Mouse (Mus musculus): ENCODE measurements at regions not wholly inside any gene's neighbourhood (a gene's known extent, or its start where the extent isn't known, plus 50 kb on each side); places are given as distances from the start of the nearest gene placed in this dataset.
A peak's percentile ranks its signal among the peaks of the same experiment; 100 is the strongest.
"Not testable (repeated sequence)": the region's sequence is repeated elsewhere in the genome, so short reads cannot be mapped to it uniquely, and the experiment has no call there.

DNA sequence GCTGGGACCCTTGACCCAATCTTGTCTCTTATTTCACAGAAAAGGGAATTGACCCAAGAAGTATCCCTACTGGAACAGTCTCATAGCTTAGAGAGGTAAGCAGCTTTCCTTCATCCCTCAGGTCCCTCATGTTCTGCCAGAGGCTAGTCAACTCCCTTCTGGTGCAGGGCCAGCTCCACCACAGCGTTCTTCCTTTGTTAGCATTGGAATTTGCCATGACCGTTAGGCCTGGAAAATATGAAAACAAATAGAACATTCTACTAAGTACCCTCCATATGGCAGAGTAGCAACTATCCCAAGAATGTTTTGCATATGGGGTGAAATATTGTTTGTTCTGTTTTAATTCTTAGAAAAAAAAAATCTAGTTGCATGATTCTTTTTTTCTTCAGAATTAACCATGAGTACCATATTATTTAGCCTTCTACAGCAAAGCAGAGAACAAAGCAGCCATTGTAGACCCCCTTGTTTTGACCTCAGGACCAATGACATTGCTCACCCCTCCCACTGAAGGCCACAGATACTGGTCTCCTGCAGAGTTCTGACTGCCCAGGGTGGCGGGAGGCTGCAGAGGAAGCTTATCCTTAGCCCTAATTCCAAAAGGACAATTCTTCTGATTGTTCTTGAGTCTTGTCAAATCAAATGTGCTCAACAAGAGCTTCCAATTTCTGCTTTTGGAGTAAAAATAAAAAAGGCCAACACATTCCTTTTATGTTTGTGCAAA lies 78.1 kb upstream of the Ehbp1 start:
- no peaks in the 10 kb centered on the region for H3K4me1 ChIP-seq (replicated peaks)
- no peaks in the 10 kb centered on the region for H3K27me3 ChIP-seq
- no peaks in the 10 kb centered on the region for H3K9me3 ChIP-seq
- H3K4me3 ChIP-seq (replicated peaks): no peak overlapping the region
- ATAC-seq (ENCODE audit: insufficient number of reproducible peaks, insufficient read depth, low FRiP score, low TSS enrichment, low read depth): no peak
- no peak overlapping the region for H3K9ac ChIP-seq (replicated peaks)
- no peak overlapping the region for H3K4me2 ChIP-seq
- 72% methylated on average over 3 of the region's 3 CpGs for WGBS
- no peaks in the 10 kb centered on the region for H3K36me3 ChIP-seq
- no peak overlapping the region for H3K27ac ChIP-seq

DNA sequence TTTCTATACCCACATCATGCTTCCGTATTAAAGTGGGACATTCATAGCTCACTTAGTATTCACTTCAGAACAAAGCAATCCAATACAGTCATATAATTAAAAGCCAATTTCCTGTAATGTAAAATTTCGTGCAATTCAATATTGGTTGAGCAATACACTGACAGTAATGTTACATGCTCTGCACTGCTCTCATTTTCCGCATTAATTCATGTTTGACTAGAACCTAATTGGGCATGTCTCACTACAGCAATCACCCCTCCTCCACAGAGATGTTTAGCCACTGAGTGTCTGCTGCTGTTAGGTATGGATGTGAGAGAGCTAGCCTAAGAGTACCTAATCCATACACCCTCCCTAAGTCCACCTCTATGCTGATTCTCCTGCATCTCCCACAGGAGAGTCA lies 79.7 kb upstream of the Ehbp1 start:
- no peak for ATAC-seq (ENCODE audit: insufficient number of reproducible peaks, insufficient read depth, low FRiP score, low TSS enrichment, low read depth)
- no peak overlapping the region for H3K4me2 ChIP-seq
- H3K4me1 ChIP-seq (replicated peaks): no peaks in the 10 kb centered on the region
- WGBS: 84% methylated on average over 3 of the region's 3 CpGs
- no peak overlapping the region for H3K9ac ChIP-seq (replicated peaks)
- no peaks in the 10 kb centered on the region for H3K36me3 ChIP-seq
- no peaks in the 10 kb centered on the region for H3K9me3 ChIP-seq
- H3K27me3 ChIP-seq: no peaks in the 10 kb centered on the region
- H3K27ac ChIP-seq: no peak overlapping the region
- H3K4me3 ChIP-seq (replicated peaks): no peak overlapping the region

DNA sequence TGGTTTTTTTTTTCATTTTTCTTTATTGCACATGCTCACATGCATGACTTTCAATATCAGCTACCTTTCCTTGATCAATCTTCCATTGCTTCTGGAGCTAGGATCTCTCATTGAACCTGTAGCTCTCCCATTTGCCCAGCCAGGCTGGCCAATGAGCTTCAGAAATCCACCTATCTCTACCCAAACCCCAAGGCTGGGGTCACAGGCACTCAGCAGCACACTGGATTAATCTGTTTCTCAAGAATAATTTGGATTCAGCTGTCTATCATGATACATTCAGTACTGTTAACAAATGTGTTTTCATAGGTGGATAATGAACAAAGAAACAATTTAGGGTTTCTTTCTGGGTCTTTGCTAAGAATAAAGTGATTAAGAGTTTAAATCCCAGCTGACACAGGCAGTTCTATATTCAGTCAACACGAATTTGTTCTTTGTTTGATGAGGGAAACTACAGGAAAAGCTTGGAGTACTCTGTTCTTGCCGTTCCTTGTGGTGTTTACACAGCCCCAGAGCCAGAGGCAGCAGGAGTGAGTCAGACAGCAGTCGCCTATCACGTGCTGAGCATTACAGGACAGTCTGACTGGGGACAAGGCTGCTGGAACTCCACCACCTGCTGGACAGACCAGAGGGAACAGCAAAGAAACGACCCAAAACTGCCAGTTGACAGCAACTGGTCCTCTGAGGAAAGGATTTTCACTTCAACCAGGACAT lies 74.6 kb upstream of the Tmem17 start:
- Histone ChIP-seq H3K36me3 (no peaks in the 10 kb centered on the region), H3K9ac (replicated peaks) (no peak overlapping the region), H3K4me3 (replicated peaks) (no peak overlapping the region), H3K9me3 (no peaks in the 10 kb centered on the region), H3K4me1 (replicated peaks) (0 out of 2 replicates have a peak, but pooled peaks cover 3% of the 10 kb centered on the region), H3K4me2 (no peak overlapping the region), H3K27me3 (no peaks in the 10 kb centered on the region), H3K27ac (no peak overlapping the region)
- peak; percentile 86 for ATAC-seq (ENCODE audit: insufficient number of reproducible peaks, insufficient read depth, low FRiP score, low TSS enrichment, low read depth)
- WGBS: 14% methylated on average over 5 of the region's 5 CpGs

DNA sequence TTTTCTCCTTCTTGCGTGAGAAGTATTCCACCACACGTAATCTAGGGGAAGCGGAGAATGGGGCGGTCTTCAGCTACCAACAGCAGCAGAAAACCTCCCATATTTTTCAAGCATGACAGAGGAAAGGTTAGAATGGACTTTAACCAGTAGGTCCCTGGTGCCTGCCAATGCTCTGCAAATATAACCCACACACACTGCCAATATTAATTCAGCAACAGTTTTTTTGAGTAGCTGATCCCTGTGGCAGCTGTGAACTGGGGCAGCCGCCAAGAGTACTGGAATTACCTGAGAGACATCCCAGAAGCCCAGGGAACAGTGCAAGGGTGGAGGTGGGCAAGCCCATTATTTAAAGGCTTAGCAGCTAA lies 74.1 kb upstream of the Tmem17 start:
- no peak overlapping the region for H3K9ac ChIP-seq (replicated peaks)
- no peak overlapping the region for H3K27ac ChIP-seq
- H3K36me3 ChIP-seq: no peaks in the 10 kb centered on the region
- no peak overlapping the region for H3K4me2 ChIP-seq
- H3K27me3 ChIP-seq: no peaks in the 10 kb centered on the region
- H3K9me3 ChIP-seq: no peaks in the 10 kb centered on the region
- H3K4me1 ChIP-seq (replicated peaks): 0 out of 2 replicates have a peak, but pooled peaks cover 3% of the 10 kb centered on the region
- no peak overlapping the region for H3K4me3 ChIP-seq (replicated peaks)
- 76% methylated on average over 5 of the region's 5 CpGs for WGBS
- no peak for ATAC-seq (ENCODE audit: insufficient number of reproducible peaks, insufficient read depth, low FRiP score, low TSS enrichment, low read depth)

DNA sequence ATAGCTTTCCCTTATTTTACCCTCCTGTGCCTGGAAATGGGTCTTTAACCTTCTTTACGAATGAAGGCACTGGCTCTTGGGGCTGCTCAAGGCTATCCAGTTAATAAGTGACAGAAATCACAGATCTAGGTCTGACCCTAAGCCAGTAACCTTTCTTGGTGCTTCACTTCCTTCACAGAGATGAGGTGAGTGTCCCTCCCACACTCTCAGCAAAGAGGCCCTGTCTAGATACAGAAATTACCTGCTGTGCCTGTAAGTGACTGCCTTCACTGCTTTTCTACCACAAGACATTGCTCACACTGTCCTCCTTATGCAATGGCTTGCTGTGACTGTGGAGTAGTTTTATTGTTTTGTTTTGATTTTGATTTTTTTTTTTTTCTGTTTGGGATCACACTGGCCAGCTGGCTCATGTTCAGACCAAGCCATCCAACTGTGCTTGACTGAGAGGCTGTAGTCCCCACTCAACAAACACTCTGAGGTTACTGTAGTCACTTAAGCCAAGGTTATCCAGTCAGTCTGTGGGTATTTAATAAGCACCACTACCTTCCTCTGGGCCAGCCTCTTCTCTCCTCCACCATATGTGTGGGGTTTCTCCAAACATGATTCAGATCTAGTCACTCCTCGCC lies 73.3 kb upstream of the Tmem17 start:
- H3K9ac ChIP-seq (replicated peaks): no peak overlapping the region
- WGBS: 79% methylated on average over 2 of the region's 2 CpGs
- no peak for ATAC-seq (ENCODE audit: insufficient number of reproducible peaks, insufficient read depth, low FRiP score, low TSS enrichment, low read depth)
- H3K27me3 ChIP-seq: no peaks in the 10 kb centered on the region
- H3K27ac ChIP-seq: no peak overlapping the region
- H3K4me2 ChIP-seq: no peak overlapping the region
- H3K36me3 ChIP-seq: no peaks in the 10 kb centered on the region
- H3K4me3 ChIP-seq (replicated peaks): no peak overlapping the region
- no peaks in the 10 kb centered on the region for H3K9me3 ChIP-seq
- 0 out of 2 replicates have a peak, but pooled peaks cover 3% of the 10 kb centered on the region for H3K4me1 ChIP-seq (replicated peaks)

DNA sequence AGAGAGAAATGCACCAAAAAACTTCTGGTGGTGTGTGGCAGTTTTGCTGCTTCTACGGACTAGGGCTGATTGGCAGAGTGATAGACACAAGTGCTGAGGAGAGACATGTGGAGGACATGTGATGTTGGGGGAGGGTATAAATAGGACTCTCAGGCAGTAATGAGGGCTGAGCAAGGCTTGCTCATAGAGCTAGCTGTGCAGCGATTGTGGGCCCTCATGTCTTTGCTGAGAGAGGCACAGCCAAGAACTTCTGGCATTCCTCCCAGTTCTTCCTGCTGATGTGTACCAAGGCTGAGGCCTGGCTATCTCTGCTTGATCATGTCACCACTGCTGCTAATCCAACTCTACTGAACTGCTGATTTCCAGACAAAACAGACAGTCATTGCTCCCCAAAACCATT lies 71.4 kb upstream of the Tmem17 start:
- no peak for ATAC-seq (ENCODE audit: insufficient number of reproducible peaks, insufficient read depth, low FRiP score, low TSS enrichment, low read depth)
- Histone ChIP-seq H3K27me3 (no peaks in the 10 kb centered on the region), H3K4me1 (replicated peaks) (0 out of 2 replicates have a peak, but pooled peaks cover 3% of the 10 kb centered on the region), H3K4me2 (no peak overlapping the region), H3K9ac (replicated peaks) (no peak overlapping the region), H3K4me3 (replicated peaks) (no peak overlapping the region), H3K27ac (no peak overlapping the region), H3K9me3 (no peaks in the 10 kb centered on the region), H3K36me3 (no peaks in the 10 kb centered on the region)
- 92% methylated on average over 2 of the region's 2 CpGs for WGBS

DNA sequence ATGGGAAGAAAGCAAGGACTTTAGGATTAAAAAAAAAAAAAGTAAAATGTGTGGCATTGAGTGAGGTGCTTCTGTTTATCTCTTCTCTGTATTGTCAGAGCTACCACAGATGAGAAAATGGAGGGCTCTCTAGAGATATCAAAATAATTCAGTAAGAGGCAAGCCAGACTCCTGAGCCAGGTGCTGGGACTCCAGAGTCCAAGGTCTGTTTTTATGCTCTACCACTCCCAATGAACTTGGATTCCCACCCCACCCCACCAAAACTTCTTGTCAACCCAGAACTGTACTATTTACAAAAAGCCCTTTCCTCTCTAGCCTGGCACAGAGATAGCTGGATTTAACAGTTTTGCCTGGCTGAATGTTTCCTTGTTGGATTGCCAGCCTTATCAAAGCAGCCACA lies 58.7 kb upstream of the Tmem17 start:
- Histone ChIP-seq H3K4me2 (no peak overlapping the region), H3K27ac (no peak overlapping the region), H3K9ac (replicated peaks) (no peak overlapping the region), H3K36me3 (no peaks in the 10 kb centered on the region), H3K9me3 (no peaks in the 10 kb centered on the region), H3K4me1 (replicated peaks) (no peaks in the 10 kb centered on the region), H3K27me3 (no peaks in the 10 kb centered on the region), H3K4me3 (replicated peaks) (no peak overlapping the region)
- no peak for ATAC-seq (ENCODE audit: insufficient number of reproducible peaks, insufficient read depth, low FRiP score, low TSS enrichment, low read depth)

DNA sequence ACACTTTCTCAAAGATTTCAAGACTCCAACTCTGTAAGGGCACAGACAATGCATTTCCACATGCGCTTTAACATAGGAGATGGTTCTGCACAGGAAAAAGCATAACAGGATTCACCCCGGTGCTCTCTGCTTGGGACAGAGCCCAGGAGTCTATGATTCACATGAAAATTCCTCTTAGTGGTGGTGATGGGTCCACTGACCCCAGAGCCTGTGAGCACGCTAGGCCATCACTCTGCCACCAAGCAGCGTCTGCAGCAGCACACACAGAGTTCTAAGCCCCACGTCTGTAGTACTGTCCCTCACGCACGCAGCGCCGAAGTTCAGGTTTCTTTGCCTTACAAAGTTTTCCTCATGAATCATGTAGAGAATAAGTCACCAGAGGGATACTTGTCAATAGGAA lies 55.6 kb upstream of the Tmem17 start:
- no peak overlapping the region for H3K27ac ChIP-seq
- H3K4me1 ChIP-seq (replicated peaks): no peaks in the 10 kb centered on the region
- no peak overlapping the region for H3K4me3 ChIP-seq (replicated peaks)
- no peaks in the 10 kb centered on the region for H3K27me3 ChIP-seq
- WGBS: 91% methylated on average over 9 of the region's 9 CpGs
- no peak overlapping the region for H3K9ac ChIP-seq (replicated peaks)
- no peak overlapping the region for H3K4me2 ChIP-seq
- no peaks in the 10 kb centered on the region for H3K9me3 ChIP-seq
- no peaks in the 10 kb centered on the region for H3K36me3 ChIP-seq
- no peak for ATAC-seq (ENCODE audit: insufficient number of reproducible peaks, insufficient read depth, low FRiP score, low TSS enrichment, low read depth)

DNA sequence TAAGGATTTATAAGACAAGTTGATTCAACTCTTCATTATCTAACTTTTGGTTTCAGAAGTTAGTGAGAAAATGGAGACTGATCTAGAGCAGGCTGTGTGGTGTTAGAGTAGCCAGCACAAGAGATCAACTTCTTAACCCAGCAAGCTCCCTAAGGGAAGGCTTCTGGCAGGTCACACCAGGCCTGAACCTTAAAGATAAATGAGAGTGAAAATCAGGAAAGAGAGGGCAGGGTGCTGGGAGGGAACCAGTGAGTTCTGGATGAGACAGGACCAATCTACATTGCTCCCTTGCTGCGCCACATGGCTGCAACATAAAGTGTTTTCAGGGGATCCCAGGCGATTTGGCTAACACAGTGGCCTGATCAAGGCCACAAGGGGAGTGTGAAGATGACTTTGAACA lies 54.7 kb upstream of the Tmem17 start:
- H3K9ac ChIP-seq (replicated peaks): no peak overlapping the region
- 84% methylated on average over 2 of the region's 2 CpGs for WGBS
- ATAC-seq (ENCODE audit: insufficient number of reproducible peaks, insufficient read depth, low FRiP score, low TSS enrichment, low read depth): no peak

DNA sequence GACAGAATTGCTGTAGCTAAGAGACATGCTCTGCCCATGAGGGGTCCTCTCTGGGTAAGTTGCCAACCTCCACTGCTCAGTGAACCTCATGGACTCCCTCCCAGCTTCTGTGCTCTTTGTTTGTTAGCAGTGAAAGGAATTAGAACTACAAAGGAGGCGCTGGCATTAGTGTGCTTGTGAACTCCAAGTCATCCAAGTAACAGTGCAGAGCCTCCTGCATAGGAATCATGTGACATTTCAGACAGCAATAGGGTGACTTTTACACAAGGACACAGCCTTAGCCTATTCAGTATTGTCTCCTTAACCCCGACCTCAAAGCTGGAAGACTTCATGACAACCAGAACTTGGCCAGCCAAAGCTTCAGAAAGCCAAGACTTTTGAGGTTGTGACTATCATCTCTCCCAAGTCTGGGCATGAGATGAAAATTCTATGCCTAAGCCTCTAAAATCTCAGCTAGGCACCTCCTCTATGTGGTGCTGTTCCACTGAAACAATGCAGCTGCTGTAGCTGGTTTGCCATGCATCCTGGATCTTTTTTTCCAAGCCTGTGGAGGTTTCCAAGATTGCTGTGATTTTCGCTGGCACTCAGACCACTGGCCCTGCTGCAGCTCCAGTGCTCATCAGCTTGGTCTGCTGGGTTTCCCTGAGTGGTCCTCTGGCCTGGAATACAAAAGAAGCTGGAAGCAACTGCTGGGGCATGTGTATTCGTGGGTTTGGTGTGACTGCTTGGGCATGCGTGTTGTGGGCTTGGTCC lies 52.8 kb upstream of the Tmem17 start:
- H3K4me3 ChIP-seq (replicated peaks): no peak overlapping the region
- H3K4me2 ChIP-seq: no peak overlapping the region
- no peaks in the 10 kb centered on the region for H3K4me1 ChIP-seq (replicated peaks)
- no peak overlapping the region for H3K27ac ChIP-seq
- no peaks in the 10 kb centered on the region for H3K9me3 ChIP-seq
- WGBS: 82% methylated on average over 5 of the region's 5 CpGs
- H3K27me3 ChIP-seq: no peaks in the 10 kb centered on the region
- no peak overlapping the region for H3K9ac ChIP-seq (replicated peaks)
- H3K36me3 ChIP-seq: no peaks in the 10 kb centered on the region
- ATAC-seq (ENCODE audit: insufficient number of reproducible peaks, insufficient read depth, low FRiP score, low TSS enrichment, low read depth): no peak

More for the DNA sequence above, 54.7 kb upstream of the Tmem17 start:
- no peaks in the 10 kb centered on the region for H3K4me1 ChIP-seq (replicated peaks)
- no peak overlapping the region for H3K27ac ChIP-seq
- no peaks in the 10 kb centered on the region for H3K9me3 ChIP-seq
- H3K27me3 ChIP-seq: no peaks in the 10 kb centered on the region
- no peak overlapping the region for H3K4me3 ChIP-seq (replicated peaks)
- H3K36me3 ChIP-seq: no peaks in the 10 kb centered on the region
- no peak overlapping the region for H3K4me2 ChIP-seq

DNA sequence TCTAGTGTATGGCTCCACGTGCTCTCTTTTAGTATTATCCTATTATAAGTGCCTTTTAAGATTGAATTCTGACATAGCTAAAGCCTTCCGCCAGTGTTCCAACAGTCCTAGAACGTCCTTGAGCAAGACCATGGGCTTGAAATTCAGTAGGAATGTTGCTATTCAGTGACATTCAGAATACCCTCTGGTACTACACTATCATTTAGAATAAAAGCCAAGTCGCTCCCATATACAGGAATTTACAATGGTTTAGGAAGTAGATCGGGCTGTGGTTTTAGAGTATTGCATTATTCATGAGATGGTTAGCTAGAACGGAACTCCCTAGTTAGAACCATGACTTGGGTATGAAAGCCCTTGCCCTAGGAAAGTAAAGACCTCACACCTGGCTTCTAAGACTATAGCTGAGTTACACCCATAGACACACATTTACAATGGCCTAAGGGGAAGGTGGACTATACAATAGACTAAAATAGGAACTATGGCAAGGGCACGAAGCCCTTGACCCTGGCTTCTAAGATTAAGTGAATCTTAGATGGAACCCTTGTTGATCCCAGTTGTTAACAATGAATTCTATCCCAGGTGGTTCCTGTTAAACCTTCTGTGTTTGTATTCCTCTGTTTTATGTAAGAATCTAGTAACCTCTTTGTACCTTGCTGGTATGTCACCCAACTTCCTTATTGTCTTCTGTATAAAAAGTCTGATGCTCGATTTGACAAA lies 50.7 kb upstream of the Tmem17 start:
- ATAC-seq (ENCODE audit: insufficient number of reproducible peaks, insufficient read depth, low FRiP score, low TSS enrichment, low read depth); H3K27ac ChIP-seq; H3K9me3 ChIP-seq; H3K4me2 ChIP-seq; H3K4me3 ChIP-seq (replicated peaks); H3K27me3 ChIP-seq; H3K9ac ChIP-seq (replicated peaks); H3K4me1 ChIP-seq (replicated peaks); H3K36me3 ChIP-seq: not testable (repeated sequence)
- 89% methylated on average over 8 of the region's 8 CpGs for WGBS
